Mouse (Mus musculus): ENCODE measurements around the gene Vmn2r69. TPM values are rescaled to one million over a fixed set of nuclear protein-coding genes. Genes with fewer than 3 reads are reported as not detected.

The Vmn2r69 gene
- polyA plus RNA-seq (2014; fragmentation: Nextera tagmentation; extraction: Ambion mirVana), result not detected in 2 replicates

DNA sequence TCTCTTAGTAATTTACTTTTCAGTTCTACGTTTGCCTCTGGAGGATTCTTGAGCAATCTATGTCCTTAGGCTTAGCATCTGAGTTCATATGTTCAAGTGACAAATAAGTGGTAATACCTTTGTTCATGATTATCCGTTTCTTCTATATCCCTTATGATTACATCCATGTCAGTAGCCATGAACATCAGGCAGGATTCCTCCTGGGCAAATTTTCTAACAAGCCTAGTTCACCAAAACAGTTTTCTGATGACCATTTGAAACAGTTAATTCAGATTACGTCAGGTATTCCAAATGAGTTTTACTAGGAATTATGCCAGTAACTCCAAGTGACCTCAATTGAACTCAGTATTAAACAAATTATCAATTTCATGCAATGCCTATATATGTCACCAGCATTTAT lies at the start of gene Vmn2r69:
TSS of gene Vmn2r69 (minus strand) at position 101 of the 400 bp plus-strand sequence.
- Histone ChIP-seq H3K36me3 (ENCODE audit: control insufficient read depth, insufficient read depth, low read length) (no peaks in the 10 kb centered on the region), H3K4me3 (ENCODE audit: control insufficient read depth in 1 of 2, insufficient read depth in 1 of 2, low read depth in 1 of 2, low read length in 2 of 2) (no peak within 1 kb of the TSS), H3K4me2 (ENCODE audit: low read length) (no peak within 1 kb of the TSS), H3K27me3 (ENCODE audit: control insufficient read depth, insufficient read depth, low read length) (no peaks in the 10 kb centered on the region), H3K4me1 (ENCODE audit: control insufficient read depth in 2 of 2, insufficient read depth in 2 of 2, low read length in 2 of 2) (no peaks in the 10 kb centered on the region), H3K9me3 (ENCODE audit: control insufficient read depth, low read length) (no peaks in the 10 kb centered on the region), H3K9ac (ENCODE audit: low read length) (no peak within 1 kb of the TSS), H3K27ac (replicated peaks in 1 of 2; ENCODE audit: control insufficient read depth in 1 of 2, insufficient read depth in 1 of 2, low read depth in 2 of 2, low read length in 2 of 2) (no peak within 1 kb of the TSS)
- no peak for ATAC-seq (ENCODE audit: insufficient number of reproducible peaks, insufficient read depth, low FRiP score, low read depth)
- WGBS, result 61% methylated on average over 3 of the region's 3 CpGs

Other genes with a start within 250 kb of the Vmn2r69 start
- gene Vmn2r68, start 178.1 kb downstream of the Vmn2r69 start, polyA plus RNA-seq (2014; fragmentation: Nextera tagmentation; extraction: Ambion mirVana), result not detected in 2 replicates
- not detected in 2 replicates for gene Vmn2r71, start 147.2 kb upstream of the Vmn2r69 start, polyA plus RNA-seq (2014; fragmentation: Nextera tagmentation; extraction: Ambion mirVana)
- not detected in 2 replicates for gene Vmn2r70, start 153.3 kb upstream of the Vmn2r69 start, polyA plus RNA-seq (2014; fragmentation: Nextera tagmentation; extraction: Ambion mirVana)